Mouse (Mus musculus) MEL (cell line): ENCODE data around the gene Tspoap1.

Source experiments
- ETS1 ChIP-seq: IDR thresholded peaks from 2 replicates; pipeline ENCODE4 v1.6.1; 2012; ENCODE audit warnings: low read depth, mild to moderate bottlenecking, inconsistent platforms, low read length, improper control_type of control experiment, moderate library complexity
- SMC3 ChIP-seq: IDR thresholded peaks from 2 replicates; pipeline ENCODE4 v1.6.1; 2011; ENCODE audit warnings: low read depth, low read length, improper control_type of control experiment

DNA sequence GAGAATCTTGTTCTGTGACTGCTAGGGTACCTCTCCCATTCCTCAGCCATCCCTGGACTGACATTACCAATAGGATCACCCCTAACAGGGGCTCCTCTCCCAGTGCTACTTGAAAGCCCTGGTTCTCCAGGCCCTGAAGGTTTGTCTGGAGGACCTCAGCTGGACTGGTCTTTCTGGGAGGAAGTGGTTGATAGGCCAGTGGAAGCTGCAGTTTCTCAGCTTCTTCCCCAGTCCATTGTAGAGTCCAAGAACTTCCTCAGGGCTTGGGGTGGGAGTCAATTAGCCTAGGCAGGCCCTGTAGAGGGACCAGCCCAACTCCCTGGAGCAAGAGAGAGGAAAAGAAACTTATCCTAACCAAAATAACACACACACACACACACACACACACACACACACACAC, 34.8 kb upstream of the Tspoap1 start:
- TF ChIP-seq ETS1 = no peak
- no peak for TF ChIP-seq SMC3
